ENCODE assay signal across 16 mouse cellular contexts in the genomic region with DNA sequence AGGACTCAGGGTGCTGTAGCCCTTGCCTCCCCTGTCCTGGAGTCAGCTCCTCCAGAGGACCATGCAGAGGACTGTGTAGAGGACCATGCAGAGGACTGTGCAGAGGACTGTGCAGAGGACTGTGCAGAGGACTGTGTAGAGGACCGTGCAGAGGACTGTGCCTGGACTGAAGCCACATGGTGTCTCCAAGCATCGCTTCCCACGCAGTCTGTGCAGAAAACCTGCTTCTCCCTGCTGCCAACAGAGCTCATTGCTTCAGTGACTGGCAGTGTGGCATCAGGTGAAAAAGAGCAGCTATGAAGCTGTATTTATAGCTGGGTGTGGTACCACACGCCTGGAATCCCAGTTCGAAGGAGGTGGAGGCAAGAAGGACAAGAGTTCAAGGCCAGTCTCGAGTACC.
DNase-seq lines count a peak whose midpoint lies in the region; ATAC-seq lines count a peak whose summit lies in the region.
"Had no signal": no experiment of that assay in that cellular context is flagged by ENCODE, and none has a peak within 500 bp of the region (broad histone marks: within the 10 kb centered on the region; RNA-seq: fewer than 3 reads in every experiment).

No protein-coding gene starts in this region.

- no peaks in the 10 kb centered on the region for H3K27me3 ChIP-seq in forebrain, embryonic 16.5 days (replicated peaks; ENCODE audit: control insufficient read depth, insufficient read depth, low read length)

- no peaks in the 10 kb centered on the region for H3K9me3 ChIP-seq in forebrain, embryonic 16.5 days (ENCODE audit: control insufficient read depth, low read length)
- H3K9me3 ChIP-seq: G1E; midbrain, embryonic 12.5 days had no signal

- peak; percentile 37 to 47 for DNase-seq in cerebellum, adult 18-20 months
- DNase-seq in cerebellum, postnatal 4 days (ENCODE audit: low spot score in 2 of 2), result no peak
- DNase-seq in frontal cortex, postnatal 25 days (ENCODE audit: low spot score in 2 of 2), result peak; percentile 29 to 36
- DNase-seq in left cerebral cortex, adult 18-20 months (ENCODE audit: low spot score in 2 of 2), result peak; percentile 60 to 79
- DNase-seq in right cerebral cortex, postnatal 25 days, result peak; percentile 74
- no peak for DNase-seq in thymus, postnatal 14 days
- DNase-seq in ovary, postnatal 10 days (ENCODE audit: low spot score), result no peak
- DNase-seq: gastrocnemius, adult 2 months; kidney, postnatal 10 days; lung, postnatal 10 days had no signal

- no peak overlapping the region for H3K4me2 ChIP-seq in forebrain, embryonic 16.5 days (ENCODE audit: low read length)
- H3K4me2 ChIP-seq: liver, embryonic 11.5 days; midbrain, embryonic 12.5 days had no signal

- H3K4me3 ChIP-seq in forebrain, embryonic 16.5 days (replicated peaks; ENCODE audit: low read length), result no peak overlapping the region
- H3K4me3 ChIP-seq: erythroblast, embryonic 14.5 days; gastrocnemius, adult 2 months; midbrain, embryonic 12.5 days had no signal

- no peak for ATAC-seq in forebrain, embryonic 16.5 days
- ATAC-seq: hindbrain, postnatal 0 days had no signal

- H3K9ac ChIP-seq in forebrain, embryonic 16.5 days (replicated peaks; ENCODE audit: low read depth, low read length), result no peak overlapping the region
- H3K9ac ChIP-seq: midbrain, embryonic 12.5 days had no signal

- WGBS in forebrain, embryonic 16.5 days, result 85% methylated on average over 6 of the region's 6 CpGs

- H3K27ac ChIP-seq in forebrain, embryonic 16.5 days (ENCODE audit: low read length), result no peak overlapping the region
- H3K27ac ChIP-seq: gastrocnemius, adult 2 months; hindbrain, postnatal 0 days; midbrain, embryonic 12.5 days had no signal

- H3K36me3 ChIP-seq in forebrain, embryonic 16.5 days (ENCODE audit: control insufficient read depth, insufficient read depth), result no peaks in the 10 kb centered on the region
- H3K36me3 ChIP-seq: G1E; midbrain, embryonic 12.5 days had no signal

- no peaks in the 10 kb centered on the region for H3K4me1 ChIP-seq in forebrain, embryonic 16.5 days (replicated peaks; ENCODE audit: control insufficient read depth, insufficient read depth, low read length)
- H3K4me1 ChIP-seq: midbrain, embryonic 12.5 days had no signal

Comparison
In these comparisons a context has a peak if more than half of its experiments do, and no peak if none do; other contexts are left out.
1. DNase-seq: peak in cerebellum, adult 18-20 months (2 of 2), frontal cortex, postnatal 25 days (2 of 2), left cerebral cortex, adult 18-20 months (2 of 2) and right cerebral cortex, postnatal 25 days (single experiment); none in cerebellum, postnatal 4 days (0 of 2), thymus, postnatal 14 days (single experiment) and ovary, postnatal 10 days (single experiment).